Mouse (Mus musculus) heart, adult 2 months (tissue): ENCODE measurements at regions not wholly inside any gene's neighbourhood (a gene's known extent, or its start where the extent isn't known, plus 50 kb on each side); places are given as distances from the start of the nearest gene placed in this dataset.

Experiments used
- CTCF ChIP-seq: fragments of 200-600 bp; IDR thresholded peaks from 2 replicates; pipeline ENCODE4 v1.8.1; 2022; ENCODE audit warnings: antibody characterized with exemption, mild to moderate bottlenecking, moderate library complexity
- EP300 ChIP-seq: fragments of 200-500 bp; IDR thresholded peaks from 2 replicates; pipeline ENCODE4 v1.6.1; 2011; ENCODE audit warnings: low read depth, low read length, control low read depth; ENCODE audit not compliant: insufficient read depth

DNA sequence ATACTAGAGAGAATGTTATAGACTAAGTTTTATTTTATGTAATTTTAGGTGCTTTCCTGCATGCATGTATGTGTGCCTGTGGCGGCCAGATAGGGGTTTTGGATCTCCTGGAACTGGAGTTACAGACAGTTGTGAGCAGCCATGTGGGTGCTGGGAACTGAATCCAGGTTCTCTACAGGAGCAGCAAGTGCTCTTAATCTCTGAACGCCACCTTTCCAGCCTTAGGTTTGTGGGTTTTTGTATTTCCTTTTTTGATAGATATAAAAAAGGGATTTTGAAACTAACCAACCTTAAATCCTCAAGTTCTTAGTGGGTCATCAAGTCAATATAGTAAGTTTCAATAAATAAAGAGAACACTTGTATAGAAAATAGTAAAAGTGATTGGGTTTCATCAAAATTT is 87.2 kb downstream of the Phlda1 start:
- TF ChIP-seq CTCF (no peak), EP300 (no peak)
